Mouse (Mus musculus) kidney, embryonic 14.5 days (tissue): ENCODE data around the gene Prrc2c. TPM values are rescaled to one million over a fixed set of nuclear protein-coding genes. Genes with fewer than 3 reads are reported as not detected.

Experiments used
- ATAC-seq: fragments of 200-750 bp; cut with Nextera tagmentation; 2 replicates; pipeline ENCODE4 v1.8.0; 2017; ENCODE audit warnings: moderate number of reproducible peaks, mild to moderate bottlenecking, moderate TSS enrichment, moderate library complexity; ENCODE audit not compliant: low FRiP score, low TSS enrichment
- H3K27ac ChIP-seq: fragments of 300-500 bp; sonication (generic); 2 replicates; pipeline ENCODE4 v1.5.1; 2014; ENCODE audit warnings: low read depth, mild to moderate bottlenecking, low read length, moderate library complexity, mixed read lengths
- H3K27me3 ChIP-seq: fragments of 300-500 bp; sonication (generic); 2 replicates; pipeline ENCODE4 v1.6.1; 2014; ENCODE audit warnings: mild to moderate bottlenecking, low read length; ENCODE audit not compliant: control insufficient read depth, insufficient read depth
- H3K36me3 ChIP-seq: fragments of 300-500 bp; sonication (generic); 2 replicates; pipeline ENCODE4 v1.6.1; 2014; ENCODE audit warnings: low read length, mixed read lengths; ENCODE audit not compliant: control insufficient read depth, insufficient read depth
- H3K4me1 ChIP-seq: fragments of 300-500 bp; sonication (generic); 2 replicates; pipeline ENCODE4 v1.6.1; 2014; ENCODE audit warnings: low read length, mixed read lengths; ENCODE audit not compliant: control insufficient read depth, insufficient read depth
- H3K4me2 ChIP-seq: fragments of 300-500 bp; sonication (generic); replicated peaks from 2 replicates; pipeline ENCODE4 v1.6.1; 2014; ENCODE audit warnings: low read depth, mild to moderate bottlenecking, low read length
- H3K4me3 ChIP-seq: fragments of 300-500 bp; sonication (generic); 2 replicates; pipeline ENCODE4 v1.5.1; 2014; ENCODE audit warnings: mild to moderate bottlenecking, low read length
- H3K9ac ChIP-seq: fragments of 300-500 bp; sonication (generic); 2 replicates; pipeline ENCODE4 v1.6.1; 2014; ENCODE audit warnings: low read depth, mild to moderate bottlenecking, low read length, moderate library complexity
- H3K9me3 ChIP-seq: fragments of 300-500 bp; sonication (generic); 2 replicates; pipeline ENCODE4 v1.6.1; 2016; ENCODE audit warnings: low read length; ENCODE audit not compliant: control insufficient read depth
- WGBS: fragments of 180-500 bp; shearing (Covaris S2); extraction: QIAGEN DNeasy Blood & Tissue Kit; methylation state at CpG from one replicate; pipeline ENCODE4 v1.1.7; 2014; 5-methylcytosine and 5-hydroxymethylcytosine counted together
- polyA plus RNA-seq: library from polyadenylated mRNA; unstranded; fragments of >200 nt; fragmentation: Nextera tagmentation; extraction: Ambion mirVana; gene quantifications from 2 replicates; pipeline ENCODE4 v1.2.1, GENCODE M21; 2014

Gene Prrc2c
- polyA plus RNA-seq, 1 experiment from 2014 or later: 204 TPM

DNA sequence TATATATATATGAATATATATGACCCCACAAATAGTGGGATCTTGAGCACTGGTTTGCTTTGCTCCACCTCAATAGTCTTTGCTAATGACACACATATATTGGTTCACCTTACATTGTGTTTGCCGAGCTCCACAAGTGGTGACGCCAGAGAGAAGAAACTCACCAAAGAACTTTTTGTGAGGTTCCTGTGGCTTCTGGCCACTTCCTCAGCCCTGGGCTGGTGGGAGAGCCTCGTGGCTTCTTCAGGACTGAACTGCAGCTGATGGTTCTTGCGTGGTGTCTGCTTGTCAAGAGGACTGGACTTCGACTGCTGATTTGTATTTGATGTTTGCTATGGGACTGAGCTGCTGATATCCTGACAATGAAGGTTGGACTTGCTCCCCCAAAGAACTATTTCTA lies 8.4 kb upstream of the Prrc2c start:
- ATAC-seq: no peak

DNA sequence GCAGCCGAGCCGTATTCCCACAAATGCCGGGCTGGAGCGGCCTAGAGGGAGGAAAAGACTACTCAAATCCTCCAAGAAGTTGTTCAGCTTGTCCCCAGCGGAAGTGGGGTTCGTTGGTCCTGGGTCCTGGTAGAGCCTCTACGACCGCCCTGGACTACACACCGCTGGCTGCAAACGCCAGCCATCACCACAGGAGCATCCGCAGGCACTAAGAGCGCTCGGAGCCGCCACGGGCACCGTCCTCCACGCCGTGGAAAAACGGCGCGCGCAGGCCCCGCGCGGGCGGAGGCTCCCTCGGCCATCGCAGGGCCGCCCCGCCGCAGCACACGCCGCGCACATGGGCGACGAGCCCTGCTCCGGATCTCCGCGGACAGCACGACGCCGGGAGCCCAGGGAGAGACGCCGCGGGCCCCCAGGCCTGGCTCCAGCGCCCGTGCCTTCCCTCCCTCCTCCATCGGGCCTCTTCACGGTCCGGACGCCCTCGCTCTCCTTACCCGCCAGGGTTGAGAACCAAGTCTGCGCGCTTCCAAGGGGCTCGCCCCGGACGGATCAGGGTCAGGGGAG lies 443 bp downstream of the Prrc2c start:
- Histone ChIP-seq H3K4me3 (peak overlapping the region; percentile 92), H3K4me2 (peak overlapping the region; percentile 78), H3K36me3 (no peaks in the 10 kb centered on the region), H3K4me1 (peaks cover 21% of the 10 kb centered on the region; the same call in 1 of the 2 replicates), H3K27ac (peak overlapping the region; percentile 97), H3K27me3 (no peaks in the 10 kb centered on the region), H3K9me3 (no peaks in the 10 kb centered on the region), H3K9ac (peak overlapping the region; percentile 99)
- ATAC-seq: peak; percentile 84
- under 1% methylated on average over 53 of the region's 58 CpGs for WGBS

More for the DNA sequence above, 8.4 kb upstream of the Prrc2c start:
- no peak overlapping the region for H3K4me2 ChIP-seq
- no peaks in the 10 kb centered on the region for H3K9me3 ChIP-seq
- 86% methylated on average over 5 of the region's 5 CpGs for WGBS
- no peak overlapping the region for H3K4me3 ChIP-seq
- H3K27me3 ChIP-seq: no peaks in the 10 kb centered on the region
- H3K27ac ChIP-seq: no peak overlapping the region
- no peak overlapping the region for H3K9ac ChIP-seq
- H3K4me1 ChIP-seq: no peaks in the 10 kb centered on the region
- no peaks in the 10 kb centered on the region for H3K36me3 ChIP-seq

DNA sequence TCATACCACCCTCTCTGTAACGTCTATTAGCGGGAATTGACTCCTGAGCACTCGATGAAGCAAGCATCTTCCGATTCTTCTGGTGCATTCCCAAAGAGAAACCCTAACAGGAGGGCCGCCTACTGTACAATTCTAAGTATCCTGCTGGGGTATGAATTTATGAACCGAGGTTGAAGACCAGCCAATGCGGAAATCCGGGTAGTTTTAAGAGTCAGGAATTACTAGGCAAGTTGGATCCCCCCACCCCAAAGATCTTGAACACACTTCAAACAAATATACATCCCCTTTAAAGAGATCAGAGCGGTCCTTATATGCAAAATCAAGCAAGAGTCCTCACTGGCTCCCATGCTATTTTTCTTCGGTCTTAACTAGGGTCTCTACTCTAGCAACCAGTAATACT lies 950 bp downstream of the Prrc2c start:
- ATAC-seq: no peak
- 1% methylated on average over 10 of the region's 10 CpGs for WGBS

DNA sequence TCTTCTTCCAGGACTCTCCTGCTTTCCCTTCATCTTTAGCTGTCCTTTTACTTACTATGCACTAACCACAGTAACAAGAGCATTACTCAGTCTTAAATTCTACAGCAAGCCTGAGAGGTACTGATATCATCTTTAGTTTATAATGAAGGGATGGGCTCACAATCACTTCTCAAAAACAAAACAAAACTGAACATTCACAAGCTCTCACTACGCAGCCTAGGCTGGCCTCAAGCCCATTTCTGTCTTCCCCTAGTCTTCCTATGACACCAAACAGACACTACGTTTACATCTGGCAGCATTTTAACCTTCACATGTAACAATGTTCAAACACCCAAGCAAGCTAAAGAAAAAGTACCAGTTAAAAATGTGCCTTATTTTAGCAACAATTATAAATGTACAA lies 1.9 kb downstream of the Prrc2c start:
- H3K27me3 ChIP-seq: no peaks in the 10 kb centered on the region
- H3K4me1 ChIP-seq: peaks cover 21% of the 10 kb centered on the region; the same call in 1 of the 2 replicates
- H3K9me3 ChIP-seq: no peaks in the 10 kb centered on the region
- H3K27ac ChIP-seq: no peak overlapping the region
- H3K4me3 ChIP-seq: peak overlapping the region; percentile 92
- peak overlapping the region; percentile 99; the same call in 1 of the 2 replicates for H3K9ac ChIP-seq
- WGBS: 43% methylated on average over 2 of the region's 2 CpGs
- ATAC-seq: no peak
- peak overlapping the region; percentile 78 for H3K4me2 ChIP-seq
- no peaks in the 10 kb centered on the region for H3K36me3 ChIP-seq

More for the DNA sequence above, 950 bp downstream of the Prrc2c start:
- H3K4me3 ChIP-seq: peak overlapping the region; percentile 92
- peak overlapping the region; percentile 97 for H3K27ac ChIP-seq
- H3K4me1 ChIP-seq: peaks cover 21% of the 10 kb centered on the region; the same call in 1 of the 2 replicates
- H3K9me3 ChIP-seq: no peaks in the 10 kb centered on the region
- no peaks in the 10 kb centered on the region for H3K27me3 ChIP-seq
- no peaks in the 10 kb centered on the region for H3K36me3 ChIP-seq
- peak overlapping the region; percentile 99 for H3K9ac ChIP-seq
- peak overlapping the region; percentile 78 for H3K4me2 ChIP-seq

- no peak overlapping the region for H3K4me2 ChIP-seq
- H3K9me3 ChIP-seq: no peaks in the 10 kb centered on the region
- H3K4me1 ChIP-seq: peaks cover 21% of the 10 kb centered on the region; the same call in 1 of the 2 replicates
- WGBS: 82% methylated on average over 4 of the region's 4 CpGs
- H3K36me3 ChIP-seq: no peaks in the 10 kb centered on the region
- no peak overlapping the region for H3K4me3 ChIP-seq
- ATAC-seq: no peak
- H3K27ac ChIP-seq: no peak overlapping the region
- H3K9ac ChIP-seq: no peak overlapping the region
- H3K27me3 ChIP-seq: no peaks in the 10 kb centered on the region
These were observed 5.3 kb downstream of the Prrc2c start for GRCm38 (mm10) chr1:162735084-162735483.

- H3K36me3 ChIP-seq: no peaks in the 10 kb centered on the region
- no peaks in the 10 kb centered on the region for H3K27me3 ChIP-seq
- 91% methylated on average over 1 of the region's 1 CpGs for WGBS
- no peak overlapping the region for H3K4me2 ChIP-seq
- H3K4me1 ChIP-seq: peaks cover 21% of the 10 kb centered on the region; the same call in 1 of the 2 replicates
- no peak overlapping the region for H3K4me3 ChIP-seq
- no peak for ATAC-seq
- H3K9ac ChIP-seq: no peak overlapping the region
- H3K27ac ChIP-seq: no peak overlapping the region
- H3K9me3 ChIP-seq: no peaks in the 10 kb centered on the region
These were observed 6.1 kb downstream of the Prrc2c start for GRCm38 (mm10) chr1:162734283-162734682.

DNA sequence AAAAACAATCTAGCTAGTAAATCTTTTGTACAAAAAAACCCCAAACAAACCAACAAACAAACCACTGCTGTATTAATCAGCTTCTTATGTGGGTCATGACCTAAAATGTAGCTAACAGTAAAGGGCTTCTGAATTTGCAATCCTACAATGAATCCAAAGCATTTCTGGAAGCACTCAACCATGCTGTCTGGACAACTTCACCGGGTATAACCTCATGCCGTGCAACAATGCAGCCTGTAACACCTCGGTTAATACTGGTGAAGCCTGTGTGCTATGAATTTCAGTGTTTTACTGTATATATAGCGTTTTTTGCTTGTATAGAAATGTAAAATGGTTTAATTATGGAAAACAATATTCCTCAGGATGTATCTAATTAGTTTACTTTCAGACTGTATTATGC lies 8.3 kb downstream of the Prrc2c start:
- no peak; the same call in 1 of the 2 replicates for ATAC-seq
- no peak overlapping the region for H3K27ac ChIP-seq
- 0 out of 2 replicates have a peak, but pooled peaks cover 2% of the 10 kb centered on the region for H3K36me3 ChIP-seq
- H3K9ac ChIP-seq: no peak overlapping the region
- H3K4me3 ChIP-seq: no peak overlapping the region
- no peaks in the 10 kb centered on the region for H3K9me3 ChIP-seq
- whole genome bisulfite sequencing: 60% methylated on average over 4 of the region's 4 CpGs
- H3K4me2 ChIP-seq: no peak overlapping the region
- 0 out of 2 replicates have a peak, but pooled peaks cover 7% of the 10 kb centered on the region for H3K4me1 ChIP-seq
- no peaks in the 10 kb centered on the region for H3K27me3 ChIP-seq

- Histone ChIP-seq H3K27ac (no peak overlapping the region), H3K4me3 (no peak overlapping the region), H3K9me3 (no peaks in the 10 kb centered on the region), H3K36me3 (peaks cover 4% of the 10 kb centered on the region; the same call in 1 of the 2 replicates), H3K4me2 (no peak overlapping the region), H3K9ac (no peak overlapping the region), H3K4me1 (no peaks in the 10 kb centered on the region), H3K27me3 (no peaks in the 10 kb centered on the region)
- no peak for ATAC-seq
- WGBS: 71% methylated on average over 2 of the region's 2 CpGs
These were observed 10.9 kb downstream of the Prrc2c start for GRCm38 (mm10) chr1:162729436-162729835.

- 92% methylated on average over 6 of the region's 6 CpGs for WGBS
- Histone ChIP-seq H3K4me3 (no peak overlapping the region), H3K27me3 (no peaks in the 10 kb centered on the region), H3K4me1 (no peaks in the 10 kb centered on the region), H3K4me2 (no peak overlapping the region), H3K9me3 (no peaks in the 10 kb centered on the region), H3K27ac (no peak overlapping the region), H3K9ac (no peak overlapping the region), H3K36me3 (peaks cover 16% of the 10 kb centered on the region)
- ATAC-seq: no peak
These were observed 12.4 kb downstream of the Prrc2c start for GRCm38 (mm10) chr1:162727981-162728380.
